Mouse (Mus musculus) cerebellum, adult (tissue): ENCODE data around the gene Pfpl.

Experiments used
- ATAC-seq: cut with Nextera tagmentation; 2 replicates; pipeline ENCODE4 v1.9.2; 2017; ENCODE audit warnings: mild to moderate bottlenecking, moderate library complexity, mixed read lengths; ENCODE audit not compliant: insufficient number of reproducible peaks, low FRiP score, low TSS enrichment

Pfpl gene

DNA sequence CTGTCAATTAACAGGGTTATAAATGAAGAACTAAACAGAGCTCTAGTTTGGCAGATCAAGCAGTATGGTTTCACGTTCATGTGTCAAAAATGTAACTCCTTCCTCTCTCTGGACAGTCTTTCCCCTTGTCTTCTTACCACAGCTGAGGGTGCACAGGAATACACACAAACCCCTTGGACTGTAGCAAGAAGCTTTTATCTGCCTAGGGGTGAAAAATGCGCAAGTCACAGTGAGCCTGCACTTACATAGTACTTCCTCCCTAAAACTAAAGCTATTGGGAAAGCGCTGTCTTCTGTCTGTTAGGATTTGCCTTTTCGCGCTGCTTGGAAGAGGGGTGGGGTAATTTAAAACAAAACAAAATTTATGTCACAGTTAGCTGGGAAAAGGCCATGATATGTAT is 36.4 kb downstream of the Pfpl start:
- no peak for ATAC-seq

DNA sequence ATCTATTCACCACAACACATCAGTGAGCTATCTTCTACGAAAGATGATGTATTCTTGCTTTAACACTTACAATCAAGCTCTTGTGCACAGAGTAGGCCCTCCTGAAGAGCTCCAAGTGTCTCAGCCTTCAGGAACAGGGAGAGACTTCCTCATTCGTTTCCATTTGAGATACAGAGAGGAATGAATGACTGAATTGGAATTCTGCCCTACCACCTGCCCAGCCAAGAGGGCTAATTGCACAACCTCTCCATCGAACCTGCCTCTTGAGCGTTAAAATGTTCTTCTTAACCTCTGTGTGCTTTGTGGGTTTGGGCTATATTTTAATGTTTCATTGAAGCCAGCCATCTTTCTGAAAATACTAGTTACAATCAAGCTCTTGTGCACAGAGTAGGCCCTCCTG is 37.0 kb downstream of the Pfpl start:
- no peak for ATAC-seq

DNA sequence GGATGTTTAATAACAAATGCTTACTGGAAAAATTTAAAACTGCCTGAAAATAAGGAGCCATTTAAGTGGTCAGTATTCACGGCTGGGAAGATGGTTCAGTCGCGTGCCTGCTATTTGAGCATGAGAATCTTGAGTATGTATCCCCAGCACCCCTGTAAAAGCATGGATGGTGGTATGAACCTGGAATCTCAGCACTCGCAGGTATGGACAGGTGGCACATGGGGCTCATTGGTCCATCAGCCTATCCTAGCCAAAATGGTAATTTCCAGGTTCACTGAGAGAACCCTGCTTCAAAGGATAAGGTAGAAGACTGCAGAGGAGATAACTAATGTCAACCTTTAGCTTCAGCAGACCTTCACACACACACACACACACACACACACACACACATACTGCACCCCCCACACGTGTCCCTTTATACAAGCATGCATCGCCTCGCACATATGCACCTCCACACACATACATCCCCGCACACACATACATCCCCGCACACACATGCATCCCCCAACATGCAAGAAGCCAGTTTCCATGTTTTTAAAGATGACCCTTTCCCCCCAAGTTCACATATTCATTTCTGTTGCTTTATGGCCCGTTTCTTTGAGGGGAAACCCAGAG is 37.9 kb downstream of the Pfpl start:
- no peak for ATAC-seq

DNA sequence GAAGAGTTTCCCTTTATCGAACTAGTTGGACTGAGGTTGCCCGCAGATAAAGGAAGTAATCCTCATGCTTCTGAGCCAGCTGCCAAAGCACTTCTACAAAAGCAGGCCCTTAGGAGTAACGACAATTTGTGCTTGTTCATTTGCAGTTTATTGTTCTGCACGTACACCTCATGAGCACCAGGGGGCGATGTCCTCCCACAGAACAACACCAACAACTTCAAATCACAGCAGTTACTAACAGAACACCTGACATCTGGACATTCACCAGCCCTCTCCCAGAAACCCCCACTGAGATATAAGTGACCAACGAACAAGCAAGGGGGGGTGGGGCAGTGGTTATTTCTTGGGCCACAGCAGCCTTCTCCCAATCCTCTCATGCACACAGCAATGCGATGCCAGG is 38.5 kb downstream of the Pfpl start:
- peak; percentile 36; the same call in 1 of the 2 replicates for ATAC-seq

DNA sequence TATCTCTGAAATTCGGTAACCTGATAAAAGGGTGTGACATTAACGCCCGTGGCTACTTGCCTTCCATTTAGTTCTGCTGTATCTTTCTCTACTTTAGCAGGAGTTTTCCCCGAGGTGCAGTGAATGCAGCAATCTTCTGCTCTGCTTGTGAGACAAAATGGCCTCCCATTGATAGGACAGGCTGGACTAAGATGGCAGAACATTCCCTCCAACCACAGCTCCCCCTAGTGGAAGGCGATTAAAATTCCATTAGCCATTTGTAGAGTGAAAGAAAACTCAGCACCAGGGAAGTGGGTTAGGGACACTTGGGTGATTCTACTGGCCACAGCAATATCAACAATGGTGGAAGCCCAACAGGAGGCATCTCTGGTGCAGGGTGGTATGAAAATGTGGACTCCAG is 39.7 kb downstream of the Pfpl start:
- no peak for ATAC-seq

DNA sequence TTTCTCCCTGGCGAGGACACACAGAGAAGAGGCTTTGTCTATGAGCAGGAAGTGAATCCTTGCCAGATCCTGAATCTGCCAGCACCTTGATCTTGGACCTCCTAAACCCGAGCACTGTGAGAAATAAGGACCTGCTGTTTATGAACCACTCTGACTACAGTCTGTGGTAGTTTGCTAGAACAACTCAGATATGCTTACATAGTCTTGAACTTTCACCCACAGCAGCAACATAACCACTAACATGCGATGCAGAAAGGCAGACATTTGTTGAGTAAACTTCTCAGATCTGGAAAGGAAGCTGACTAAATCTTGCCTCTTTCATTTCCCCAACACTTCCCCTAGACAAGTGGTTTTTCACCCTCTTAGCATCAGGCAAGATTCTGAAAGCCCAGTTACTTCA is 44.2 kb downstream of the Pfpl start:
- no peak for ATAC-seq

DNA sequence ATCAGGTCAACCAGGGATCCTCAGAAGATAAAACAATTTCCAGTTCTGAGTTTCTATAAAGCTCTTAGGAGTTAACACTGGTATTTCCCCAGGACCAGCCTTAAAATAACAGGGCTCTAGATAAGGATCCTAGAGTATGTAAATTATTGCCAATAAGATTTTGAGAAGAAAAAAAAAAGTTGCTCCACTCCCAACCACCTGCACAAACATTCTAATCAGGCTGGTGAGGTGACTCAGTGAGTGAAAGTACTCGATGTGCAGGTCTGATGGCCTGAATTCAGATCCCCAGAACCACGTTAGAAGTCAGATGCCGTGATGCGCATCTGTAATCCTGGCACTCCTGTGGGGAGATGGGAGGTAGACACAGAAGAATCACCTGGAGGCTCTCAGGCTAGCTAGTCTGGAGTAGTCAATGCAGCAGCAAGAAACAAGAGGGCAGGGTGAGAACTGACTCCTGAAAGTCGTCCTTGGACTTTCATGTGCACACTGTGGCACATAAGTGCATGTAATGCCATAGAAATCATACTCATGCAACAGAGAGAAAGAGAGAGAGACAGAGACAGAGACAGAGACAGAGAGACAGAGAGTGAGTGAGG is 44.8 kb downstream of the Pfpl start:
- no peak for ATAC-seq

DNA sequence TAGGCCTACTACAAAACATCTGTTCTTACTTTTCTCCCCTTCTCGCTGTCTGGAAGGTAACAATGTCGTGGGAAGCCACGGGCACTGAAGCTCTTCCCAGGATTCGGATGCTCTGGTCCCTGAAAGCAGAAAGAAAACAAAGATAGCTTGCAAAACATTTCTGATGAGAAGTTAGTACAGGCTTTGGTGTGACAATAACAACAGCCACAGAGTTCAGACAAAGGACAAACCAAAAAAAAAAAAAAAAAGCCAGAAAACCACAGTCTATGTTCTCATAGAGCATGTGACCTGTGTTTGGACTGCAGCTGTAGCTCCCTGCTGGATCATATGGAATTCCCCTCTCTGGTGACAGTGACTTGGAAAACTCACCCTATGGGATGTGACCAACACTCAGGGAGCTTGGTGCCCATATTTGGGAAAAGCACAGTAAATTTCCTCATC is 45.5 kb downstream of the Pfpl start:
- ATAC-seq: no peak

DNA sequence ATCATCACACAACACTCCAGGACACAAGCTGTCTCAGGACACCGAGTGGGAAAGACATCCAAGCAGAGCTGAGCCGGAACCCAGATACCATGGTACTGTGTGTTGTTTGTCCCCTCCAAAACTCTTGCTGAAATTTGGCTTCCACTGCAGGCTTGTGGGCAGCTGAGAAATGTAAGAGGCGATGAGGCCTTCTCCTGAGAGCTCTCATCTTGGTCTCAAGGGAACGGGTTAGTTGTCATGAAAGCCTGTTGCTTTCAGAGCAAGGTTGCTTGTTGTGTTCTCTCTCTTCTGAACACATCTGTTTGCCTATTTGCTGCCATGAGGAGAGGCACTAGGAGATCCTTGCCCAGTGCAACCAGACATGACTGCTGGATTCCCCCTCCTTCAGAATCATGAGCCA is 46.2 kb downstream of the Pfpl start:
- no peak for ATAC-seq

DNA sequence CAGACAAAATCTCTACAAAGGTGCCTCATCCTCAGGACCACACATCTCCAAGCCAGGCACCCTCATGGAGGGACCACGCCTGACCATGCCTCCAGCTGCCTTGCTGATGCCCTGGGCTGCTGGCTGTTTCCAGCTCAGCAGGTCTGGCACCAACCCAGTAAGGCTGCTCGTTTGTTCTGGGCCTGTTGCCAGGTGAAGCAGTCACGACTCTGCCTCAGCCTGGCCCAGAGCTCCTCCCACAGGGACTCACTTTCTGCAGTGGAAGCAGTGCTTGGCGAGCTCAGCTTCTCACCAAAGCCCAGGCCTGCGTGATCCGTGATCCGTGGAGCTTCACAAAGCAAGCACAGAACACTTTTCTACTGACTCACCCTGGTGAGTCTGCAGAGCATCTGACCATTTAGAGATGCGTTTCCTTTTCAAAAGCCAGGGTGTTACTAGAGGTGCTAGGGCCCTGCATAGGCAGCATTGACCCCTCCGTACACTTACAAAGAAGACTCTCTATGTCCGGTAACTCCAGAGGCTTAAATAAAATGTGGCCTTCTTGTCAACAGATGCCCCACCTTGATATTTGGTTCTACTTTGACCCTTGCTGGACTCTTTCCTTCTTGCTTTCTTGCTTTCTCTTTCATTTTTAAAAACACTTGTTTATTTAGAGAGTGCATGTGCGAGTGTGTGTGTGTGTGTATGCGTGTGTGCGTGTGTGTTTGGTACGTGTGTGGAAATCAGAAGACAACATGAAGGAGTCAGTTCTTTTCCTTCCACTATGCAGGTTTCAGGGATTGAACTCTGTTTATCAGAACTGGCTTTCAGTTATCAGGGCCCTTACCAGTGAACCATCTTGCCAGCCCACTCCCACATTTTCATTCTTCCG is 47.9 kb downstream of the Pfpl start:
- ATAC-seq: peak; percentile 90

DNA sequence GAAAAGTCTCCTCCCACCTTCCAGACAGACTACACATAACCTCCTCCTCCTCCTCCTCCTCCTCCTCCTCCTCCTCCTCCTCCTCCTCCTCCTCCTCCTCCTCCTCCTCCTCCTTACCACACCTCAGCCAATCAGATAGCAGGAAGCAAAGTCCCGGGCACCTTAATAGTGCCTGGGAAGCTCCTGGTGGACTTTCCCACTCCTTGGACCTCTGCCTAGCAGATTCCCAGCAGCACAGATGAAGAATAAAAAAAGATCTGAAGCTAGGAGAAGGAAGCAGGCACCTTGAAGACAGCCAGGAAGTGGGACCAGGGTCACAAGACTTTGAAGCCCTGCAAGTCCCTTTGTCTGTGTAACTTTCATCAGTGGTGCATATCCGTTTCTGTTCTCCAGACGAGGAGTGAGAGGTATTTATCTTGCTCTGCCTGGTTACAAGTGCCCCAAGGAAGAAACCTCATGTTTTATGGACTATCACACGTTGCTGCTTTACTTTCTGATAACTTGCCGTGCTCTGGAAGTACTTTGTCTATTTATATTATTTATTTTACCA is 49.1 kb downstream of the Pfpl start:
- no peak for ATAC-seq

DNA sequence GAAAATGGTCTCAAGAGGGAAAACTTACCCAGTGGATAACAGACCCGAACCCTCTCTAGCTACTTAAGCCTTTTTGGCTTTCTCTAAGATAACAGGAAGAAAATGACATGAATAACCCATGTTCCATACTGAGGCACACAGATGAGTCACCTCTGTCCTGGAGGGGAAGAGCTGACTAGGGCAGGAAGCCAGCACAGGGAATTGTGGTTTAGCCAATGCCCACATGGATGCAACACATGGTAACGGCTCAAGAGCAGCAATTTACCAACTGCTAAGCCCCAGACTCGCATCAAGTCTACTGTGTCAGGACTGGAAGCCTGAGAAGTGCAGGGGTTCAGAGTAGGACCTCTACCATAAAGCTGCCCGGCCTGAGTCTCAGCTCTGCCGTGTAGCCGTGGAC is 50.7 kb downstream of the Pfpl start:
- no peak for ATAC-seq
